Mouse (Mus musculus): ENCODE measurements at regions not wholly inside any gene's neighbourhood (a gene's known extent, or its start where the extent isn't known, plus 50 kb on each side); places are given as distances from the start of the nearest gene placed in this dataset.
A peak's percentile ranks its signal among the peaks of the same experiment; 100 is the strongest.

DNA sequence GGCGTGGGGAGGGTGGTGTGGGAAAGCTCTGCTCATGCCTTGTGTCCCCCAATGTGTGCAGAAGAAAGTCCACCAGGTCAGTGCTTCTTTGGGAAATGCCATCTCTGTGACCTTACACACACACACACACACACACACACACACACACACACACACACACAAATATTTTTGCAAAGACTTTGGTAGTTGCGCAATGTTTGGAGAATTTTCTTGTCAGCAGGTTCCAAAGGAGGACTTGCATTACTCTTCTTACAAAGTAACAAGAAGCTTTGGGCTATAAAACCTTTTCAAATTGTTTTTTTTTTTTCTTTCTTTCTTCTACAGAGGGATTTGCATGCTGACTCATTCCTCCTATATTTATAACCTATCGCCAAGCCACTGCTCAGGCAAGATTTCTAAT lies 59.1 kb upstream of the Npvf start:
- no peak for DNase-seq

- no peak for DNase-seq
Measured at GRCm38 (mm10) chr6:50718631-50719030, 64.4 kb upstream of the Npvf start.

DNA sequence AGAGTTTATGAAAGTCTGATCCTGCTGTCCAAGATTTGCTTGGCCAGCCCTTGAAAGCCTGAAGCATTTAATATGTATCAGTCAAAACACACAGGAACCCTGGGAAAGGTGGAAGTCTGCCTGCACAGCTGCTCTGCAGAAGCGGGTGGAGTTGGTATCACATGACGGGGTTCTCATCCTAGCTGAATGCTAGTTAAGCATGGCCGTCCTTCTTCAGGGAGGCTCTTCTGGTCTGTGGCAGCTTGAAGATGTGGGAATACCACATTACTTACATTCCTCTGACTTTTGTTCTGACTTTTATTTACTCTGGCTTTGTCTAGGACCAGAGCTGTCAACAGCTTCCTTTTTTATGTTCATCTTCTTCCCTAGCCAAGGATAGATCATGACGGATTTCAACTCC lies 66.1 kb upstream of the Npvf start:
- no peak for DNase-seq

- DNase-seq, result no peak
Measured at GRCm38 (mm10) chr6:50725640-50726039, 71.4 kb upstream of the Npvf start.

GRCm38 (mm10) chr6:50726166-50726591 lies 71.9 kb upstream of the Npvf start:
- no peak for DNase-seq

DNA sequence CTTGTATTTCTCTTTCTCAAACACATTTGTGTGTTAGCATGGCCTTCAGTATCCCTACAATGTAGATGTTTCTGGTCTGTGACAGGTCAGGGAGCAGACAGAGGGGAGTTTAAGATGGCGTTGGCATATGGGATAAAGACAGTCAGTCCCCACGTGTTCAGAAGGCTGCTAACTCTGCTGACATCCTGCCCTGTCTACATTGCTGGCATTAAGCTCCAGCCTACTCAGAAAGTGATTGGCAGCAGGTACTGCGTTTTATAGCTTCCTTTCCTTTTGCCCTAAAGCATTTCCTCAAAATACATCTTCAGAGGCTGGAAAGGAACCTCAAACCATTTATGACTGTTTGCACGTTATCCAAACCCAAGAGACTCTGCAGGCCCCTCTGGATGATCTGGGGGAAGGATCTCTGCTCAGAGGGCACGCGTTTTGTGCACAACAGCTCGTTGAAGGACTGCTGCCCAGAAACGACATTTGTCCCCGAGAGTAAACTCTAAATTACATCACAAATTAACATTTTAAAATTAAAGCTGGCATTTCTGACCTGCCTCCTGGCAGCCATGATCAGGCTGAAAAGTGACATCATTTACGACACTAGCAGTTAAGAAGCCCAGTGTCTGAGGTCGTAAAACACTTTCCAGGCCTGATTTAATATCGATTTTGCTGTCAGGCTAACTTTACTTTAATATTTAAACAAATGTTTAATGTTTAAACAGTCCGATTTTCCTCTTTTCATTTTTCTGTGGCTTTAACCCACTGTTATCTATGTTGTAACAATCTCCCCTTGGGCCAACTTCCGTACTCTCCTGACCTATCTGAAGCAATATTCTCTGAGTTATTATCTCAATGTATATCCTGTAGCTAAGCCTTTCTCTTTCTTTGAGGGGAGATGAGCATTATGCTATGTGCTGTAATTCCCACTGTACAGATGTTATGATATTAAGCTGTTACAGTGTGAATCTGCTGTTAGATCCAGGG lies 76.8 kb upstream of the Npvf start:
- peak; percentile 3 for DNase-seq

DNA sequence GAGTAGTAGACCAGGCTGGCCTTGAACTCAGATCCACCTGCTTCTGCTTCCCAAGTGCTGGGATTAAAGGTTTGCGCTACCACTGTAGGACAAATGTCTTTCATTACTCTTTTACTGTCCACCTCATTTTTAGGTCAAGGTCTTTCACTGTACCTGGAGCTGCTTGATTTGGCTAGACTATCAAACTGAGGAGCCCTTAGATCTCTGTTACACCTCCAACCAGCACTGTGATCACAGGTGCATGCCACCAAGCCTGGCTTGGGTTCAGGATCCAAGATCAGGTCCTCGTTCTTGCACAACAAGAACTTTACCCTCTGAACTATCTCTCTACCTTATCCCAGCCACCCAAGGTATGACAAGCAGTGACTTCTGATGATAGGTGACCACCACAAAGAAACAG lies 80.5 kb upstream of the Npvf start:
- no peak for DNase-seq

GRCm38 (mm10) chr6:50735825-50736224 lies 81.6 kb upstream of the Npvf start:
- no peak for DNase-seq

GRCm38 (mm10) chr6:50742009-50742408 lies 87.8 kb upstream of the Npvf start:
- no peak for DNase-seq

- DNase-seq, result no peak
Measured at GRCm38 (mm10) chr6:50744462-50745166, 90.4 kb upstream of the Npvf start.

DNA sequence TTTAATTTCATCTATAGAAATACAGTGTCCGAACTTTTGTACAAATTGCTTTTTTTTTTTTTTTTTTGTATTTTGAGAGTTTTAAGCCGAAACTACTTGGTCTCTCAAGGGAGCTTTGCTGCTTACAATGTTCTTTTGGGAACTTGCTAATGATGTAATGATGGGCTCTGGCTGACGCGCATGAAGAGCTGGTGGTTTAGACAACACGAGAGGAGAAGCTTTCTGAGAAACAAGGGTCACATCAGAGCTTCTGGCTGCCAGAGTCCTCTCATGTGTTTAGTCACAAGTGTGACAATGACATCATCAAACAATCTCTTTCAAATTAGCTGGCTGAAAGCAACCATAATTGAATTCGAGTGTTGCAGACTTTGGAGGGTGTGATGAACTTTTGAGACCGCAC lies 98.9 kb upstream of the Npvf start:
- DNase-seq, result no peak

DNA sequence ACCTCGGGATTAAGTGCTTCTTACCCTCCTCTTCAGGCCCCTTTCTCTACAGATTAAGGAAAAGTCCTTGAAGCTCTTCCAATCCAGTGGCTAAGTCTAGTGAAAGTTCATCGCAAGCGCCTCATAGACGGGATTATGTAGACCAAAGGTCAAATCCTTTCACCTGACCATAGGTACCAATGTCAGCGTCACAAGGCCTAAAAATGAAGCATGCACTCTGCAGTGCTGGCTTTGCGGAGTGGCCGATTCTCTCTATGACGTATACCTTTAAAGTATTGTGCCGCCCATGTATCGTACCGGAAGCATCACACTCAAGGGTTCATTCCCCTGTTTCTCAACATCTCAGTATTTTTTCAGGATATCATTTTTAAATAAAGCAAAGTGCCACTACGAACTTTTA lies 100.5 kb upstream of the Npvf start:
- DNase-seq, result no peak

GRCm38 (mm10) chr6:50760367-50760766 lies 106.1 kb upstream of the Npvf start:
- DNase-seq, result no peak

GRCm38 (mm10) chr6:50763121-50763520 lies 108.9 kb upstream of the Npvf start:
- peak; percentile 8 for DNase-seq

DNA sequence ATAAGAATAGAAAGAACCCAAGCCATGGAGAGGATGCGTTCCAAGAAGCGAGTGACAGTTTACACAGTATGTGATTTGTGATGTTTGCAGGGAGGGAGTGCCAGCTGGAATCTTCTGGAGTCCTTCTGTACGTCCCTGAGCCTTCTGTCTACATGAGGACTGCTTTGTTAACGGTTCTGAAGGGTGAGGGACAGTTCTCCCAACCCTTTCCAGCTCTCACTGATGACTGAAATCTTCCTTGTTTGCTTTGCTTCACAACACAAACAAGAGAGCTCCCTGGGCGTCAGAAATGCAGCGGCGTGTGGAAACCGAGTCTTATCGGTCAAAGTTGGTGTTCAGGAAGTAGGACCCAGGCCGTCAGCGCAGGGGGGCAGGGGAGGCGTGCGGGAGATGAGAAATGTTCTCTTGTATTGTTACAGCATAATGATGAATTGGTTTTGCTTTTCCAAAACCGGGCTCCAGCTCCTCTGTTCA lies 112.2 kb upstream of the Npvf start:
- DNase-seq, result no peak

GRCm38 (mm10) chr6:50767126-50767525 lies 112.9 kb upstream of the Npvf start:
- DNase-seq, result no peak

DNA sequence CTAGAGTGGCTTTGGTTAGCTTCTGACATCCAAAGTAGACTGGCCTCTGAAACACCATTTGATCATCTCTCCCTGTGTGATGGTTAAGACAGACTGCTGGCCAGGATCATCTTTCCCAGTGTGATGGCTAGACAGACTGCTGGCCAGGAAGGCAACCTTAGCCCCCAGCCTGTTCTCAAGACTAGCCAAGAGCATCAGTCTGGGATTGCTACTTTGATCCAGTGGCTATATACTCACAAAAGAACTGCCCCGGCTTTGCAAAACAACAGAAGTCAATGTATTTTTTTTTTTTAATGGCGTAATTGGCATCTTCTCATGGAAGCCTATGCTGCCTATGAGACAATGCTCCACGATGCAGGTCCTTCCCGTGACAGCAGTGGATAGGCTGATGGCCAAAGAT lies 113.6 kb upstream of the Npvf start:
- no peak for DNase-seq

DNA sequence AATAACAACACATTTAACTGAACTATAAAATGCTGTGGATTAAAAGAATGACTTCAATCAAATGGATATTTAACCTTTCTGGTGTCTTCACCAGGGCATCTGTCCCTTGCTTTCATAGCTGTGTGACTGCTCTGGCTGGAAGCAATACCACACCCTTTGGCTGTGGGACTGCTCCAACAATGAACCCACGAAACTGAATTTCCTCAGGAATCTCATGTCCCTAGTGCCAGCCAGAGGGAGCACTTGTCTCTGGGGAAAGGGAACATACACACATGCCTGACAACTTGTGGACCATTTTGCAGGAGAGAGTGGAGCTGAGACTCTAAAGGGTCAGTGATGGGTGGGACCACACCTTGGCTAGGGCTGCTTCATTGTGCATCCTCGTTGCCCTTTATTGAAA lies 114.9 kb upstream of the Npvf start:
- DNase-seq, result no peak

DNA sequence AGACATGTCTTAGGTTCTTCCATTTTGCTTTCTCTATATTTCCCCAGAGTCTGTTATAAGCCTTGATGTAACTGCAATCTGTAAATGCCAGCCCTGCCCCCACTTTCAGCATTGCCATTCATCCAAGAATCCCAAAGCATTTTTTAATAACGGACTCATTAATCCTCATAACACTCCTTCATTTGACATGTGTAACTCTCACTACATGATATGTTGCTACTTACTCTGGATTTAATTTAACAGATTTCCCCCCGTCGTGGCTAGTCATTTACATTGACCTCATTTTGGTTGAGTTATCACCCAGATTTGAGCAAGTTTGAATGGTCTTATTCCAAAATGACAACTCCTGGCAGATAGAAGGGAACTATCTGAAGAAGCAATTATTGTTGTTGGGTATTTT lies 116.2 kb upstream of the Npvf start:
- DNase-seq, result no peak

DNA sequence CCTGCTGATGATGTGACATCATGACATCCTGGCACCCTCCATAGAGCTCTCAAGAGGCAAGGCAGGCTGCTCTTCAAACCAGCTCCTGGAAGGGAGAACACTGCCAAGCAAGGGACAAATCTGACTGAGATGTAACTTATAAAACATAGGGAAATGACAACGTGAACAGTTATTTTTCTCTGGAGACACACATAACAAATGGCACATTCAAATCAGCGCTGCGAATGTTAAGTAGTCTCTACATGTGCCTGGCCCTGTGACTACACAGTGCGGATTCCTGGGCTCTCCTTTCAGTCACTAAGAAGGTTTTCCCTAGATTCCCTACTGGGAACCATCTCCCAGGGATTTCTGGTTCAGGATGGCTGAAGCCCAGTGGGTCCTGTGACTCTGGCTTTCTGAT lies 121.4 kb upstream of the Npvf start:
- DNase-seq, result no peak

GRCm38 (mm10) chr6:50776236-50776832 lies 122.1 kb upstream of the Npvf start:
- no peak for DNase-seq

DNA sequence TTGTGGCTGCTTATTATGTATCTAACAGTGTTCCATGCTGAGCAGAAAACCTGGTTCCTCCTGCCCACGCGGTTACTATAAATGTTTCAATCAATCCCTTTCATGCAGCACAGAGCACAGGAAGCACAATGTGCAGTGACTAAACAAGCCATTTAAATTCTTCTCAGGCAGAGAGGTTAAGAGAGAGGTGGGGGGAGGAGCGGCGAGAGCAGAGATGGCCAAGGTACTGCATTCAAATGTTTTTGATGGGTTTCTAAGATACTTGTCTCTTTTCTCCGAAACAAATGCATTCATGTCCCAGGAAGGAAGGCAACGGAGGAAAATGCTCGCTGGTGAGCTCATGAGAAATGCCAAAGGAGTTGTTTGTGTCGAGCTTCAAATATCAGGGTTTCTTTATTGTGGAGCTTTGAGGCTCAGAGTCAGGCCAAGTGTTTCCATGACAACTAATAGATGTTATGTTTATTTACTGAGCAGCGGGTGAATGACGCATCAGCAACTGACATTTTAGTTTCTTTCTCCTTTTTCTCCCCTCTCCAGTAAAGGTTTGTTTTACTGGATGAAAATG lies 122.8 kb upstream of the Npvf start:
- no peak for DNase-seq

- no peak for DNase-seq
Measured at GRCm38 (mm10) chr6:50777827-50778226, 123.6 kb upstream of the Npvf start.
